Mouse (Mus musculus): ENCODE data around the gene Pde1a.

- no peak for TF ChIP-seq CTCF (IDR thresholded peaks at IDR 0.05; ENCODE audit: borderline replicate concordance, control insufficient read depth, extremely low read depth, insufficient read depth, low read length, poor library complexity)
- no peak for TF ChIP-seq POLR2A (IDR thresholded peaks at IDR 0.05; ENCODE audit: control insufficient read depth, extremely low read depth, insufficient read depth, low read length, poor library complexity)
Observed at GRCm38 (mm10) chr2:79964964-79965363, 164.3 kb downstream of the Pde1a start.
